Mouse (Mus musculus): ENCODE measurements around the gene Abcc8. TPM values are rescaled to one million over a fixed set of nuclear protein-coding genes. Genes with fewer than 3 reads are reported as not detected.

The Abcc8 gene
- polyA plus RNA-seq, 1 experiment from 2014 or later: 12.4 TPM

Other genes with a start within 250 kb of the Abcc8 start
- gene Abcc6, start 149.7 kb downstream of the Abcc8 start, polyA plus RNA-seq (2015; fragmentation: Nextera tagmentation; extraction: Ambion mirVana): 0.56 and 0.75 TPM in 2 replicates
- 43.6 and 48.0 TPM in 2 replicates for gene Nomo1, start 146.3 kb downstream of the Abcc8 start, polyA plus RNA-seq (2015; fragmentation: Nextera tagmentation; extraction: Ambion mirVana)
- gene Kcnj11, start 79.3 kb downstream of the Abcc8 start, polyA plus RNA-seq (2015; fragmentation: Nextera tagmentation; extraction: Ambion mirVana): 1.9 and 2.7 TPM in 2 replicates
- gene Ush1c, start 58.5 kb upstream of the Abcc8 start, polyA plus RNA-seq (2015; fragmentation: Nextera tagmentation; extraction: Ambion mirVana): 2.1 and 5.0 TPM in 2 replicates
- 0.09 TPM in 1 of 2 replicates, not detected in the other for gene Otog, start 61.0 kb upstream of the Abcc8 start, polyA plus RNA-seq (2015; fragmentation: Nextera tagmentation; extraction: Ambion mirVana)
- 2.2 and 2.3 TPM in 2 replicates for gene Myod1, start 196.4 kb upstream of the Abcc8 start, polyA plus RNA-seq (2015; fragmentation: Nextera tagmentation; extraction: Ambion mirVana)
- gene Kcnc1, start 216.5 kb upstream of the Abcc8 start, polyA plus RNA-seq (2015; fragmentation: Nextera tagmentation; extraction: Ambion mirVana): 16.8 and 19.4 TPM in 2 replicates

Data from neural tube, embryonic 15.5 days (tissue).